Mouse (Mus musculus) frontal cortex, postnatal 25 days (tissue): ENCODE measurements around the gene Nabp2.
A peak's percentile ranks its signal among the peaks of the same experiment; 100 is the strongest.

Experiments
- DNase-seq, 2 experiments: peaks; one replicate each; pipeline ENCODE4 v3.0.0; 2022; ENCODE audit warnings: low spot score in 2 of 2

Gene Nabp2

DNA sequence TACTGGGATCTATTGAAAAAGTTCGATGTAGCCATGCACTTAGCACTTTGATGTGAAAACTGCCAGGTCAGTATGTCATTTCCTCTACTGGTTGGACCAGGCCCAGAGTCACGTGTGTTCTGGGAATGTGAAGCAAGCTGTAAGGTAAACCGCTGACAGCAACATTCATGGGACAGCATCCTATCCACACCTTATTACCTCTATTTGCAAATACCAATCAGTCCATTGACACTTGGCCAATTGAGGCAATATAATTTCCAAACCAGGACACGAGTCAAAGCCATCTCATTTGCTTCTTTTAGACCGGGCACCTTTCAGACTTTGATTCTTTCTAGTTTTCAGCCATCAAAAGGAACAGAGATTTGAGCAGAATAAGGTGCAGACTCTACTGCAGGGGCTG lies 17.8 kb upstream of the Nabp2 start:
- DNase-seq = no peak

DNA sequence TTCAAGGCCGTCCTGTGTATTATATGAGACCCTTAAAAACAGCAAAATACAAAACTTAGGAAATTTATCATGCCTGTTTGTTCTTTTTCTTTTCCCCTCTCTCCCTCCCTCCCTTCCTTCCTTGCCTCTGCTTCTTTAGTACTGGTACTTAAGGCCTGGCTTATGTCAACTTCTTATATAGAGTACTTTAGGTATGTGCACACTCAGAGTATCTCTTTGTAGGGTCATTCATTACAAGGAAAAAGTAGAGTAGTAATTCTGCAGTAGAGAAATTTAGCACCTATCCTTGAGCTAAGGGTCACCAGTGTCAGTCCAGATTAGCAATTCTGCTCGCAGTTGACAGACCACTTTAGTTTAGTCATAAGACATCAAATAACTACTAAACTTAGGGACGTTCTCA lies 14.0 kb upstream of the Nabp2 start:
- no peak for DNase-seq

DNA sequence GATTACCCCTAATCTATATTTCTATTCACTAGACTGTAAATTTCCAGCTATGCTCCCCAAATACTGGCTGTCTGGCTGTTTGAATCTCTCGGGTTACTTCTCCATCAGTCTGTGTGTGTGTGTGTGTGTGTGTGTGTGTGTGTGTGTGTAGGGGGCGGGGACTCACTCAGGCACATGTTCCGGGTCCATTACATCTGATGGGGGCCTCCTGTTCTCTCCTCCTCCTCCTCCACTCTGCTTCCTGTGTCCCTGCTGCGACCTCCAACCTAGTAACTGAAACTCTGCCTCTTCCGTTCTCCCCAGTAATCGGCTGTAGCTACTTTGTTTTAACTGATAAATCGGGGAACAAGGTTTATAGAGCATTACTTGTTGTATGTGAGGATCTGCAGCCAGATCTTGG lies 13.3 kb upstream of the Nabp2 start:
- DNase-seq = no peak

DNA sequence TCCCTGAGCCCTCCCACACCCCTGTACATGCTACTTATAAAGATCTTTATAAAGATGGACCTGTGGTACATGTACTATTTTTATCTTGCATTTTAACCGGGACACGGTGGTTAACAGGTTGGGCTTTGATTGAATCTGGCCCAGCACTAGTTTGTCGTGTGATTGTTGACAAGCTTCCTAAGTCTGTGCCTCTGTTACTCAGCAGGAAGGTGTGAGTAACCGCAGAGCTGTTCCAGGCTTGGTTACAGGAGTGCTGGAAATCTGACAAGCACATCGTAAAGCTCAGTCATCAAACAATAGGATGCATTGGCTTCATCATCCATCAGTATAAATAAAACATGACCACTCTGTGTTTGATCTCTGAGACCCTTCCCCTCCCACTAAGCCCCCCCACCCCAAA lies 11.1 kb upstream of the Nabp2 start:
- DNase-seq = no peak

DNA sequence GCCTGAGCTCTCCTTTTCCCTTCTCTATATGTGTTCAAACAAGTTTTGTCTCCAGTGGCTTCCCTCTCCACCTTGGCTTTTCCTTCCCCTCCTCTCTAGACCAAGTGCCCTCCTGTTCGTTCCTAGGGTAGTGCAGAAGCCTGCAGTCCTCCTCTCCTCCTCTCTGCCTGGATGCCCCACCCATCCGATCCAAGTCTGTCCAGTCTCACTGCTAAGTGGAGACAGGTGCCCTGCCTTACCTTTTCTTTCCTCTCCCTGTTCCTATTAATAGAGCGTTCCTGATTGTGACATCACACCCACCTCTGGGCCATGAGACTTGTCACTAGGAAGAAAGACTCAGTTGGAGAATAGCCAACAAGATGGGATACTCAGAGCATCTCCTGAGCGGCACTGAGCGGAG lies 3.6 kb upstream of the Nabp2 start:
- DNase-seq = no peak

DNA sequence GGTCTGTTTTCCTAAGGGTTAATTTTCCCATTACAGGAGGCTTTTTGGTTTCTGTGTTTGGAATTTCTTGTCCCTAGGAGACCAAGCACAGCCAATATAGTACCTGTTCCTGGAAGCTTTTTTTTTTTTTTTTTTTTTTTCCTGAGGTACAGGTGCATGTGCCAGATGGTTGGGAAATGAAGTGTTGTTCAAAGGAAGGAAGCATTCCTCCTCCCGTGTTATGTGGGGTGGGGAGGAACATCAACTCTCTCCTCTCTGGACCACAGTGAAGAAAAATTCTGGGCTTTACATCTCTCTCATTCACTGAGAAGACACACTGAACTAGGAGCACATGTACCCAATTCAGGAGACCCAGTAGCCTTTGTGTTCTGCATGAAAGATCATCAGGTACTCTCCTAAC lies 1.8 kb upstream of the Nabp2 start:
- no peak for DNase-seq

DNA sequence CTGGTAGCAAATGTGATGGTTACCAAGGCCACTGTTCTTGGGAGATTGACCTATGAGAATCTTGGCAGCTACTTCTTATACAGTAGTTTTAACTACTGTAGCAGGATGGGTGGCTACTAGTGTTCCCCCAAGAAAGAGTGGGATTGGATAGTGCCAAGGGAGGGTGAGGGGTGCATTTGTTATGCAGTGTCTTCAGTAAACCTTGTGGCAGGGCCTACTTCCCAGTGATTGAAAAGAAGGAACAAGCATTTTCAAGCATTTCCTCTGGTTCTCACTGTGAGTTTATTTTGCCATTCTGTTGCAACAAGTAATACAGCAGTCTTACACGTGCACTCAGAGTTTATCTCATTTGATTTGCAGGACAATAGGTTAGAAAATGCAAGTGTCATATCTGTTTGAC lies 1.3 kb upstream of the Nabp2 start:
- no peak for DNase-seq

DNA sequence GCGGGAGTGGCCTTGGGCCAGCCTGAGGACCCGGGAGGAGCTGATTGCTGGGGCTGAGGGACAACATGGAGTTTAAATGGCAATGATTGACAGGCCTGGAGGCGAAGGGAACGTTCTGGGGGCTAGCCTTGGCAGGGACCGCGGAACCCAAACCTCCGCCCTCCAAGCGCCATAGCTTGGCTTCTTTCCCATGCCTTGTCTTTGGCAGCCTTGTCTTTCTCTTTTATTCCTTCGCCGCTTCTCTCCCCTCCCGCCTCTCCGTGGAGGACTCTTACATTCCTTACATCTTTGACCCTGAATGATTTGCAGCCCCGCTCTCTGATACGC lies 726 bp upstream of the Nabp2 start:
- DNase-seq = no peak

DNA sequence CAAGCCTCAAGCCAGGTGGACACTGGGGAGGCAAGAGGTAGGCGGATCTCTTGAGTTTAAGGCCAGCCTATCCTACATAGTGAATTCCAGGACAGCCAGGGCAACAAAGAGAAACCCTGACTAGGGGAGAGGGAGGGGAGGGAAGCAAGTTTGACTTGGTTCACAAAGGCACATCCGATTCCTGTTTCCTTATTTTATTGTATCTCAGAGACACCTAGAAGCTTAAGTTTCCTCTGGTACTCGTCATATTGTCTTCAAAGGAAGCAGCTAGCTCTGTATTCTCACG lies 789 bp downstream of the Nabp2 start:
- DNase-seq = no peak

DNA sequence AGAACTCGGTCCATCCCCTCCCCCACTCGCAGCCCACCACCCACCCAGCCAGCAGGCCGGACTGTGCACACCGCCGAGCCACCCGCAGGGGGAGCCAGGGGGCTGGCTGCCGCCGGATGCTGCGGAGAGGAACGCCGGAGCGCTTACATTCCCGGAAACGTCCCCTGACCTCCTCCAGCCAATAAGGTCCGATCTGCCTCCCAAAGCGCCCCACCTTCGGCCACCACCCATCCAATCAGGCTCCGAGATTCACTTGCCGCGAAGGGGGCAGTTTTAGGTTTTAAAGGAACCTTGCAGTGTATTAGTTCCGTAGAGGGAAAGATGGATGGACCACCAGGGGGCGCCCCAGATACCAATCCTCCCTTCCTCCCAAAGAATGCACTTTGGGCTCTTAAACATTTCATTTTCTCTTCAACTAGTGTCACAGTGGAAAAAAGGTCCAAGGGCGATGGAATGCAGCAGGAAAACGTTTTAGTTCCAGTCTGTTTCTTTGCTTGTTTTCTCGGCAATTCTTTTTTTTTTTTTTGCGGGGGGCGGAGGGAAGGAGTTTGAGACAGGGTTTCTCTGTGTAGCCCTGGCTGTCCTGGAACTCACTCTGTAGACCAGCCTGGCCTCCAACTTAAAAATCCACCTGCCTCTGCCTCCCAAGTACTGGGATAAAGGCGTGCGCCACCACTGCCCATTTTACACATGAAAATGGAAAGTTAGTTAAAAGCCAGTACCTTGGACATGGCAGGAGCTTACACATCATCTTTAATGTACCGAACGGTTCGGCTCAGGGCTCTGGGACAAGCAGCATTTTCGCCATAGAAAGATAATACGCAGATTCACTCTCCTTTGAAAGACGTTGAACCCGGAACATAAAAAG lies 1.4 kb downstream of the Nabp2 start:
- DNase-seq = peak; percentile 97 to 99

DNA sequence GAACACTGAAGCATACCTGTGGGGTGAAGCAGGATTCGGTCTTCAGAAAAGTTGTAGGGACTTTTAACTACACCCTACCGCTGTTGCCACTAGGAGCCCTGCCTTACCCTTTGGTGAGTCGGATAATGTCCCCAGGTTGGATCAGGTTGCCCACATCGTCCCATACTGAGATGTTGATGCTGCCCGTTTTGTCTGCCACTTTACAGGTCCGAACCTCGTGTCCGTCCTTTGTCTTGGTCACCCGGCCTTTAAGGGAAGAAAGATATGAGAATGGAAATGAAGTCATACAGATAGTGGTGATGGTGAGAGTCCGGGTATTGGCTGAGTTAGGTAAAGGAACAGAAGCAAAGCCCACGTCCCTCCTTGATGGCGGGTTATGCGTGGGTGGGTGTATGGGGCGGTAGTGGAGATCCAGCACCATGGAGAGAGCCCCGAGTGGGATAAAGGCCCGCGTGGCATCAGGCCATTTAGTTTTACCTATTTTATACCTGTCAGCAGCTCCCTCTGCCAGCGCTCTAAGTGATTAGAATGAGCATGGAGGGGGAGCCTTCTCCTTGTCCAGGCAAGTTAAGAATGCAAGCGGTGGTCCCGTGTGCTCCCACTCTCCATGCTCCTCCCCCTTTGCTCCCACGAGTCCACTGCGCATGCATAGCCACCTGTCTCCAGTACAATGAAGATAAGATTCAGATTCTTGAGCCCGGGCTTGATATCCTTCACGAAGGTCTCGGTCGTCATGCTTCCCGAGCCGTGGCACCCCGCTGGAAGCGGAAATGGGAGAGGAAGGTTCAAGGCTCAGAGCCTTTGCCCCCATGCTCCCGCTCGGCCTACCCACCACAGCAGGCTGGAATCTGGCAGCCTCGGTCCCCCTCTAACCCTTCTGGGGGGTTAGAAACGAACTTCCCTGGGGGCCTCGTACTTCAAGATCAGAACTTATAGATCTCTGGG lies 2.4 kb downstream of the Nabp2 start:
- peak in 1 of 2 experiments; percentile 35 for DNase-seq

DNA sequence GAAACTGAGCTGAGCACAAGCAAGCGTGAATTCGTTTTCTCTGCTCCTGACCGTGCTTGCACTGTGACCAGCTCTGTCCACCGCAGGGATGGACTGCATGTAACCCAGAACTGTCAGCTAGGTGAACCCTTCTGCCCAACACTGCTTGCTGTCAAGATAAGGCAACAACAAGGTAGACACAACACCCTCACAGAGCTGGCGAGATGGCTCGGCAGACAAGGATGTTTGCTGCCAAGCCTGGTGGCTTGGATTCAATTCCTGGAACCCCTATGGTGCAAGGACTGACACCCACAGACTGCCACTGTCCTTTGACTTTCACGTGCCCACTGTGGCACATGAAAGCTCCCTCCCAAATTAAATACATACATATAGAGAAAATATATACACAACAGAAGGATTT lies 7.4 kb downstream of the Nabp2 start:
- no peak for DNase-seq

DNA sequence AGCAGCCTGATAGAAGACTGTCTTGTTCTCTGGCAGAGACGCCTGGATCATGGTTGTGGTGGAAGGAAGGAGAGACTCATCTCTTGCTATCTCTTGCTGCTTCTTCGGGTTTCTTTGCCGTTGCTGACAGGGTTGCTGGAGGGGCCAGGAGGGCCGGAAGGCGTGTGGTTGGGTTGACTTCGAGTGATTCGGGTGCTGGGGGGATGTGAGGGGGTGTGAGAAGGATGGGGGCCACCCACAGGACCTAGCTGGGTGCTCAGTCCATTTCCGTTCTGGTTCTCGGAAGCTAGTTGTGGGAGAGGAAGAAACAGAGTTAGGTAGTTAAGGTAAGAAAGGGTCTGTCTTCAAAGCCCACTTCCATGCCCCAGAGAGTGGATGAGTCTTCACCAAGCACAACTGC lies 9.7 kb downstream of the Nabp2 start:
- DNase-seq = no peak

DNA sequence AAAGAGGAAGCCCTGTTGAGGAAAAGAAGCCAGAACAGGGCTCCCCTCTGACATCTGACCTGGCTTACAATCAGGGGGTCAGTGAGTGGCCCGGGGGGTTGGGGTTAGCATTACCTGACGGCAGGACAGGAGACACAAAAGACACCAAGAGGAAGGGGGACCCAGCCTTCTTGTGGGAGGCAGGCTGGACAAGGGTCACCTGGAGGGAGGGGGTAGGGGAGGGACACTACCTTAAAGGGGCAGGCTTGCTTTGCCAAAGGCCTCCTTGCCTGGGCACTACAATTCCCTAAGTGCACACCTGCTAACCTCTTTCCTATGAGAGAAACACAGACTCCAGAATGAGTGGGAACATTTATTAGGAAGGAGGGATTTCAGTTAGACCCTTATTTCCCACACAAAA lies 10.2 kb downstream of the Nabp2 start, which contains the start of gene Slc39a5:
Gene Slc39a5, minus strand, starts transcription at position 174 of the 400 bp plus-strand sequence.
- no peak for DNase-seq

DNA sequence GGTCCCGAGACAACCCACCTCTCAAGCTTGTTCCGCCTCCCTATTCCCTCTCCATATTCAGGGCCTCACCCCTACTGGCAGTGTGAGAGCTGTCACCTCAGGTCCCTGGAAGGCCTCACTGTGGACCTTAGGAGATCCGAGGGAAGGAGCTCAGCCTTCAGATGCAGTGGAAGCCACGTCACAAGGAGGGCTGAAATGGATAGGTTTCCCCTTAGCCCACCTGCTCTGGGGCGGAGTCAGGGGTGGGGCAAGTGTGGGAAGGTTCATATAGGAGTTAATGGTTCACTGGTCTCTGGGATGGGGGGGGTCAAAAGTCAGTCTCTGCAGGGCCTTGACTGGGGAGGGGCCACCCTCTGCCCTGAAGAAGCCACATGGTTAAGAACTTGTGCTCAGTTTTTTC lies 11.0 kb downstream of the Nabp2 start:
- no peak for DNase-seq

DNA sequence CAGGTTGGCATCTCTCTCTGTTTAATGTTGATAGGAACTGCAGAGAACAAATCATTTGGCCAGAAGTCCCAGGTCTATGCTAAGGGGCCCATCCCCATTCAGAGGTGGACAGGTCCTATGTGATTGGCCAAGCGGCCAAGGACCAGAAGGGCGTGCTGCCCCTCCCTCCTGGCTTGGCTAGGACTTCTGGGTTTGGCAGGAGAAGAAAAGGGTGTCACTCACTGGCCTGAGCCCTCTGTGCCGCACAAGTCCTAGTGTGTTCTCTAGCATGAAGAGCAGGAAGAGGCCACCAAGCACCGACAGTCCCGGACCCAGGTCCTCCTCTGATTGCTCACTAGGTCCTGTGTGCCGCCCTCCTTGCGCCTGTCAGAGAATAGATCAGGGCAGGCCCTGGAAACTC lies 13.8 kb downstream of the Nabp2 start:
- DNase-seq = no peak

DNA sequence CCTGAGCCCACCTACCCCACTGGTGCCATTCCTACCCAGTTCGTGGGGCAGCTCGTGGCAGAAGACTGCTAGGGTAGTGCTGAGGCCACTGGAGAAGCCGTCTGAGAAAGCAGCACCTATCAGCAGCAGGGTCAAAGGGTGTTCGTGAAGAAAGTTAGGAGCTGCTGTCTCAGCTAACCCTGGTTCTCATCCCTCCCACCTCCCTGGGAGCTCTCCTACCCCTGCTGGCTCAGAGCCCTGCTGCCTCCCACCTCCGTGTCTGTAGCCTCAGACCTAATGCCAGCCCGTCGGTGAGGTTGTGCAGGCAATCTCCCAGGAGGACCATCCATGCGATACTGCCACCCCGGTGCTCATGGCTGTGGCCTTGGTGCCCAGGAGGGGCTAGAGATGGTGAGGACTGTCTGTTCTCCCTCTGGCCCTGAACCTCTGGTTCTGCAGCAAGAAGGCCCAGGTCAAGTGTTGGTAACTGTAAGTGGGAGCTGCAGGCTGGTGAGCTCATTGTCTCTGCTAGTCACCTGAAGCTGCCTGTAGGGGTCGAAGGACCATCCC lies 14.5 kb downstream of the Nabp2 start:
- DNase-seq = no peak

DNA sequence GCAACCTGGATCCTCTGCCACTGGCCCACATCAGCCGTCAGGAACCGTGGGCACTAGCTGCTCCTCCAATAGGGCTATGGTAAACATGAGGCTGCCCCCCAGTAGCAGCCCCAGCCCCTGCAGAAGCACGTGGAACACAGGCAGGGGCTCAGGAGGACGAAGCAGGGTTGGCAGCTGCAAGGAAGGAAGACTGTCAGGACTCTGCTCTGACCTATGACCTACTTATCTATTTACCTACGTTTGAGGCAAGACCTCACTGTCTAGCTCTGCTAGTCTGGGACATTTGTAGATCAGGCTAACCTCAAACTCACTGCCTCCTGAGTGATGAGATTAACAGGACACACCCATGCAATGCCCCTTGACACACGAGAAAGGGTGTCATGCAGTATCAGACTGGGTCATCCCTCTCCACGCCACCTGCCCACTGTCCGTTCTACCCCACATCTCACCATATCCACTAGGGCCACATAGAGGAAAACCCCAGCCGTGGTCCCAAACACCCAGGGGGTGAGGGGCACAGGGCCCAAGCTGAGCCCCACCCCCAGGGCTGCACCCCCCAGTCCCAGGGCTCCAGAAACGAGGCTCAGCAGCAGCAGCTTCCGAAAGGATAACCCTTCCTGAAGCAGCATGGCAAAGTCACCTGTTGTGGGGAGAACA lies 15.1 kb downstream of the Nabp2 start:
- no peak for DNase-seq

DNA sequence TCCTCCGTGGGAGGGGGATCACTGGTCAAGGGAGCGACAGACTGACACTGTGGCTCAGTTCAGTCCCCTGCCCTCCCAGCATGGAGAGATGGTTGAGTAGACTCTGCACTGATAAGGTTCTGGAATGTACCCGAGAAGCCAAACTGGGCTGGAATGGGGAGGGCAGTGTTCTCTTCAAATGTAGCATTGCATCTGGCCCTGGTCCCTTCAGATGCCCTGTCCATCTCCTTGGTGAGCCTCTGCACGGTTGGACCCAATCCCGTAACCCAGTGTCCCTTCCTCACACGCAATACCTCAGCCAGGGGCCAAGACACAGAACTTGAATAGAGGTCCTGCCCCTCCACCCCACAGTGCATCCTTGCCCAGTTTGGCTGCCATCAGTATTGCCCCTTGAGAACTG lies 19.4 kb downstream of the Nabp2 start:
- no peak for DNase-seq

DNA sequence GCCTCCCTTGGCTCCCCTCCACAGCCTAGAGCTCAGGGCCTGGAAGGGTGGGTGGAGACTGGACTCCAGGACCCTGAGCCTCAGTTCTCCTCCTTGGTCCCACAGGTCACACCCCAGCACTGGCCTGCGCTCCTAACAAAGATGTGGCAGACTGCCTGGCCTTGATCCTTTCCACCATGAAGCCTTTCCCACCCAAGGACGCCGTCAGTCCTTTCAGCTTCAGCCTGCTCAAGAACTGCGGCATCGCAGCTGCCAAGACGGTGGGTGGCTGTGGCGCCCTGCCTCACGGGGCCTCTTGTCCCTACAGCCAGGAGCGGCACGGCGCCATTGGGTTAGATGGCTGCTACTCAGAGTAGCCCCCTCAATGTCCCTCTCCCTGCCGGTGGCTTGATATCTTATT lies 20.9 kb downstream of the Nabp2 start:
- DNase-seq = no peak

DNA sequence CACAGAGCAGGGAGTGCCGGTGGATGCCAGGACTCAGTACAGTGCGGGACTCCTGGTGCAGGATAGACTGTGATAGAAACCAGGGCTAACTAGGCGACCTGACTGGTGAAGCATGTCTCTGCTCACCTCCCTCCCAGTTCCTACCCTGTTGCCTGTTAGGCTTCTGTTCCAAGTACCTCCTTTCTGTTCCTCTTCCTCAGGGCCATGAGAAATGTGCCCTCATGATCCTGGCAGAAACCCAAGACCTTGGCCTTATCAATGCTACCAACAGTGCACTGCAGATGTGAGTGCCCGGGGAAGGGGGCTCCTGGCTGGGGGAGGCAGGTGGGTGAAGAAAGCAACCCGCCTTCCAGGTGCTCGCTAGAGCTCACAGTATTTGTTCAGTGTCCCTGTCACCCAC lies 21.7 kb downstream of the Nabp2 start:
- DNase-seq = no peak

DNA sequence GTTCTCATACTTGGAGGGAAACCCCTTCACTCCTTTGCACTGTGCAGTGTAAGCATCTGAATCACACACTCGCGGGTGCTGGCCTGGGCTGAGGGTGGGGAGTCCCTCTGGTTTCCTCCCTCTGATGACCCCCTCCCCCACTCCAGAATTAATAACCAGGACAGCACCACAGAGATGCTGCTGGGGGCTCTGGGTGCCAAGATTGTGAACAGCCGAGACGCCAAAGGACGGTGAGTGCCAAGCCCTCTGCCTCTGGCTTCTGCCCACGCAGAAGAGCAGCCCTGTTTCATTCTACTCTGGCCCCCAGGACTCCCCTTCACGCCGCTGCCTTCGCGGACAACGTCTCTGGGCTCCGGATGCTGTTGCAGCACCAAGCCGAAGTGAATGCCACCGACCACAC lies 22.4 kb downstream of the Nabp2 start:
- no peak for DNase-seq
